Mouse (Mus musculus) lung, postnatal 0 days (tissue): ENCODE results near the gene Rgs11. TPM values are rescaled to one million over a fixed set of nuclear protein-coding genes. Genes with fewer than 3 reads are reported as not detected.
"Not testable (repeated sequence)": the region's sequence is repeated elsewhere in the genome, so short reads cannot be mapped to it uniquely, and the experiment has no call there.

Experiments used
- ATAC-seq: fragments of 200-750 bp; cut with Nextera tagmentation; 2 replicates; pipeline ENCODE4 v1.8.0; 2017; ENCODE audit warnings: moderate library complexity
- DNase-seq: peaks from one replicate; pipeline ENCODE4 v3.0.0-alpha.2; 2016; ENCODE audit warnings: low spot score
- H3K27ac ChIP-seq: fragments of 300-500 bp; sonication (generic); 2 replicates; pipeline ENCODE4 v1.5.1; 2014; ENCODE audit warnings: antibody characterized with exemption, mild to moderate bottlenecking, low read length, mixed read lengths
- H3K27me3 ChIP-seq: fragments of 300-500 bp; sonication (generic); replicated peaks from 2 replicates; pipeline ENCODE4 v1.6.1; 2014; ENCODE audit warnings: low read length, mixed read lengths; ENCODE audit not compliant: insufficient read depth
- H3K36me3 ChIP-seq: fragments of 300-500 bp; sonication (generic); 2 replicates; pipeline ENCODE4 v1.6.1; 2014; ENCODE audit warnings: low read length, mixed read lengths; ENCODE audit not compliant: insufficient read depth
- H3K4me1 ChIP-seq: fragments of 300-500 bp; sonication (generic); 2 replicates; pipeline ENCODE4 v1.6.1; 2014; ENCODE audit warnings: antibody characterized with exemption, low read depth, low read length, mixed read lengths; ENCODE audit not compliant: insufficient read depth
- H3K4me2 ChIP-seq: fragments of 300-500 bp; sonication (generic); replicated peaks from 2 replicates; pipeline ENCODE4 v1.6.1; 2014; ENCODE audit warnings: low read depth, mild to moderate bottlenecking, low read length, moderate library complexity, mixed read lengths
- H3K4me3 ChIP-seq: fragments of 300-500 bp; sonication (generic); 2 replicates; pipeline ENCODE4 v1.5.1; 2014; ENCODE audit warnings: low read depth, low read length
- H3K9ac ChIP-seq: fragments of 300-500 bp; sonication (generic); replicated peaks from 2 replicates; pipeline ENCODE4 v1.6.1; 2014; ENCODE audit warnings: low read depth, mild to moderate bottlenecking
- H3K9me3 ChIP-seq: fragments of 300-500 bp; sonication (generic); 2 replicates; pipeline ENCODE4 v1.6.1; 2016; ENCODE audit warnings: low read length, mixed read lengths
- CTCF ChIP-seq: IDR thresholded peaks from 2 replicates; pipeline ENCODE4 v1.5.1; 2016; ENCODE audit warnings: antibody characterized with exemption, mild to moderate bottlenecking
- EP300 ChIP-seq: IDR thresholded peaks from 2 replicates; pipeline ENCODE4 v1.6.1; 2016; ENCODE audit warnings: antibody characterized with exemption, mild to moderate bottlenecking, control low read depth
- WGBS: fragments of 180-500 bp; shearing (Covaris S2); extraction: QIAGEN DNeasy Blood & Tissue Kit; methylation state at CpG from one replicate; pipeline ENCODE4 v1.1.7; 2014; 5-methylcytosine and 5-hydroxymethylcytosine counted together
- polyA plus RNA-seq: library from polyadenylated mRNA; unstranded; fragments of >200 nt; fragmentation: Nextera tagmentation; extraction: Ambion mirVana; gene quantifications from 2 replicates; pipeline ENCODE4 v1.2.1, GENCODE M21; 2015

The Rgs11 gene
- polyA plus RNA-seq, 1 experiment from 2014 or later, result 11.8 TPM

DNA sequence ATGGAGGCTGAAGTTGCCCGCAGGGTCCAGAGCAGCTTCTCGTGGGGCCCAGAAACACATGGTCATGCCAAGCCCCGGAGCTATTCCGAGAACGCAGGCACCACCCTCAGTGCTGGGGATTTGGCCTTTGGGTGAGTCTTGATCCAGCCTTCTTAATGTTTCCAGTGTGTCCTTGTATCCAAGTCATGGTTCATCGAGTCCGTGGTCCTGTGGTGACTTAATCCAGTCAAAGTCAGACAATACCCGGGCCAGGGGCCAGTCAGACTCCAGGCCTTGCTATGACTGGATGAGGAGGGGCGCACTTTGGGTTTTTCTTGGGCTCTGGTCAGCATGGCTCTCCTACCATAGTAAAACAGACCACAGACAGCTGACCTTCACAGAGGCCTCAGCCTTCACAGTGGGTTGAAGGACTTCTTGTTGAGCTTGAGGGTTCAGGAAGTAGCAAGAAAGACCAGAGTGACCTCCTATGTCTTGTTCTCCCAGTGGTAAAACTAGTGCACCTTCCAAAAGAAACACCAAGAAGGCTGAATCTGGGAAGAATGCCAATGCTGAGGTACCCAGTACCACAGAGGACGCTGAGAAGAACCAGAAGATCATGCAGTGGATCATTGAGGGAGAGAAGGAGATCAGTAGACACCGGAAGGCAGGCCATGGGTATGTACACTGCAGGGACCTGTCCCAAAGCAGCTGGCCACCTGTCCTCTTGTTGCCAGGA lies 14.5 kb upstream of the Rgs11 start:
- no peak for ATAC-seq

GRCm38 (mm10) chr17:26191486-26191885 lies 11.3 kb upstream of the Rgs11 start:
- peaks cover 40% of the 10 kb centered on the region; the same call in 1 of the 2 replicates for H3K36me3 ChIP-seq
- not testable (repeated sequence) for H3K9ac ChIP-seq, H3K9me3 ChIP-seq, H3K27me3 ChIP-seq, H3K4me3 ChIP-seq, H3K4me2 ChIP-seq, H3K27ac ChIP-seq, ATAC-seq, H3K4me1 ChIP-seq, DNase-seq
- WGBS, result 81% methylated on average over 7 of the region's 7 CpGs

More for the DNA sequence above, 14.5 kb upstream of the Rgs11 start:
- Histone ChIP-seq H3K27me3 (no peaks in the 10 kb centered on the region), H3K9ac (no peak overlapping the region), H3K9me3 (no peaks in the 10 kb centered on the region), H3K4me2 (no peak overlapping the region), H3K4me1 (no peaks in the 10 kb centered on the region), H3K27ac (no peak overlapping the region), H3K36me3 (peaks cover 35% of the 10 kb centered on the region), H3K4me3 (no peak overlapping the region)
- TF ChIP-seq EP300 (no peak), CTCF (no peak)
- 98% methylated on average over 11 of the region's 11 CpGs for WGBS
- no peak for DNase-seq

GRCm38 (mm10) chr17:26192481-26193190 lies 10.1 kb upstream of the Rgs11 start:
- no peak for ATAC-seq
- Histone ChIP-seq H3K4me1 (no peaks in the 10 kb centered on the region), H3K27me3 (no peaks in the 10 kb centered on the region), H3K9me3 (no peaks in the 10 kb centered on the region), H3K9ac (no peak overlapping the region), H3K4me3 (no peak overlapping the region), H3K27ac (no peak overlapping the region), H3K4me2 (no peak overlapping the region), H3K36me3 (peaks cover 40% of the 10 kb centered on the region; the same call in 1 of the 2 replicates)
- TF ChIP-seq CTCF, result no peak
- TF ChIP-seq EP300, result no peak
- 95% methylated on average over 15 of the region's 15 CpGs for WGBS
- no peak for DNase-seq

DNA sequence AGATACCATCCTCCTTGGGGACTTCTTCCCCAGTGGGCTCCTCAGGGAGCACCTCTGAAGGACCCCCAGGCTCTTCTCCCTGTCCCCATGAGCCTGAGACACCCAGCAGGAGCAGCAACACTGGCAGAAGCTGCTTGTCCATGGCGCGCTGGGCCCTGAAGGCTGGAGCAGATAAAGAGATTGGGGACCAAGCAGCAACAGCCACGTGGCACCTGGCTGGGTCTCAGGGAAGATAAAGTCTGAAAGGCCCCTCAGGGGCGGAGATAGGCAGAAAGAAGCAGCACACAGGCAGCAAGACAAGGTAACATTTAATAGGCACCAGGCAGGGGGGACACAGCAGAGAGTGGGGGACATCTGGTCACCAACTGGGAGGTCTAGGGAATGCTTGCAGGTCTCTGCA lies 3.9 kb upstream of the Rgs11 start, which contains the start of gene Pdia2:
Pdia2 (minus strand) TSS at position 196 of the 400 bp plus-strand sequence.
- Histone ChIP-seq H3K4me2 (no peak within 1 kb of the TSS), H3K9me3 (no peaks in the 10 kb centered on the region), H3K36me3 (peaks cover 5% of the 10 kb centered on the region; the same call in 1 of the 2 replicates), H3K27ac (no peak within 1 kb of the TSS), H3K4me1 (peaks cover 10% of the 10 kb centered on the region), H3K27me3 (peaks cover 10% of the 10 kb centered on the region; the same call in 1 of the 2 replicates), H3K9ac (no peak within 1 kb of the TSS), H3K4me3 (no peak within 1 kb of the TSS)
- WGBS, result 70% methylated on average over 4 of the region's 4 CpGs
- no peak for DNase-seq
- TF ChIP-seq EP300 (no peak), CTCF (no peak)
- no peak for ATAC-seq

DNA sequence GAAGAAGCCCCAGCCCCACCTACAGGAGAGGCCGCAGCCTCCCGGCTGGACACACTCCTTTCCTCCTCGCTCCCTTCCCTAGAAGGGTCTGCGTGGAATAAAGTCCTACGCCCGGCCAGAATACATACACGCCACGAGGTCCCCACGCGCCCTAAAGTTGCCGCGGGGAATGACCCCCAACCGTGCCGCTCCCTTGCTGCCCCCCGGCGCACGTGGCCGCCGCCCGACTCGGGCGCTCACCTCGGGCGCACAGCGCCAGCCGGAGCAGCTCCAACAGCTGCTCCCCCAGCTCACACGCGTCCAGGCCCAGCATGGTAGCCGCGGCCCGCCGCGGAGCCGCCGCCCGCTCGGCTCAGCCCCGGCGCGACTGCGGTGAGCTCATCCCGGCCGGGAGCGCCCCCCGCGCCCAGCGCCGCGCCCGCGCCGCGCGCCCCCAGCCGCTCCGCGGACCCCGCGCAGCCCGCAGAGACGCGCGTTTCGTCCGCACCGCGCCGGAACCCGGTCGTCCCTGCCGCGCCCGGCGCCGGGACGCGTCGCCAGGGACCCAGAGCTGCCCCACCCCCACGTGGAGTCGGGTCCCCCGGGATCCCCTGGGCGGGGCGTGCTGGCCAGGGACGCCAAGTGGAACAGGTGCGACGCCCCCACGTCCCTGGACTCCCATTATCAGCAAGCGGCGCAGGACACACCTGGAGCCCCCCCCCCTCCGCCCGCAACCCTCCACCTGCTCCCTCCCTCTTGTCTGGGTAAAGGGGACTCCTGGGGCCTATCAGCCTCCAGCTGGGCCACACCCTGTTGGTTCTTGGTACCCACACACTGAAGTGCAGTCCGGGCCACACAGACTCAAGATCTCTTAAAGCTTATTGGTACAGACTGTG lies 1.7 kb upstream of the Rgs11 start:
- Histone ChIP-seq H3K4me2 (peak overlapping the region; percentile 93), H3K27me3 (peaks cover 10% of the 10 kb centered on the region; the same call in 1 of the 2 replicates), H3K9me3 (no peaks in the 10 kb centered on the region), H3K4me1 (peaks cover 10% of the 10 kb centered on the region), H3K9ac (0 out of 2 replicates have a peak overlapping the region, but pooled peaks have one; percentile 19), H3K4me3 (peak overlapping the region; percentile 42), H3K36me3 (no peaks in the 10 kb centered on the region; the same call in 1 of the 2 replicates), H3K27ac (no peak overlapping the region)
- TF ChIP-seq EP300, result no peak
- no peak for TF ChIP-seq CTCF
- DNase-seq (peak; percentile 43), ATAC-seq (peak; percentile 54)
- WGBS, result 1% methylated on average over 54 of the region's 92 CpGs

DNA sequence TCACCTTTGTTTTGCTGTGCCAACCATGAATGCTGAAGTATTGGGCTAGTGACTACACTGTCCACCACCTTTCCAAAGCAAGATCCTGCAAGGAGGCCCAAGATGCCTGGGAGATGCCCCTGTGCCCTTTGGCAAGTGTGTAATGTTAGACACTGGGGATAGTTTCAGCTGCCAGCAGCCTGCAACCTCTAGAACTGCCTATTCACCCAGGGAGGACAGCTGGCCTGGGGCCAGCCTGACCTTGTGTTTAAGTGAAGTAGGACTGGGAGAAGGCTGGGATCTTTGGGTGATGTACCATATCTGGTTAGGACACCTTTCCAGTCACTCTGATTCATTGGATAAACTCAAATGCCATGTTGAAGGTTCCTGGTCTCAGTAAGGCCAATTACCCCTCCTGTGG lies 753 bp upstream of the Rgs11 start:
- ATAC-seq (no peak), DNase-seq (no peak)
- no peaks in the 10 kb centered on the region; the same call in 1 of the 2 replicates for H3K36me3 ChIP-seq
- no peak overlapping the region for H3K27ac ChIP-seq
- H3K9ac ChIP-seq, result no peak overlapping the region
- H3K4me1 ChIP-seq, result peaks cover 10% of the 10 kb centered on the region
- H3K4me2 ChIP-seq, result no peak overlapping the region
- no peak overlapping the region for H3K4me3 ChIP-seq
- no peak for TF ChIP-seq CTCF
- no peak for TF ChIP-seq EP300
- H3K27me3 ChIP-seq, result peaks cover 10% of the 10 kb centered on the region; the same call in 1 of the 2 replicates
- H3K9me3 ChIP-seq, result no peaks in the 10 kb centered on the region
